Mouse (Mus musculus): ENCODE results near the gene Adcy3. TPM values are rescaled to one million over a fixed set of nuclear protein-coding genes. Genes with fewer than 3 reads are reported as not detected.

The Adcy3 gene
- polyA plus RNA-seq (2012; rRNA removed; ENCODE audit: low replicate concordance), result 17.0 and 17.5 TPM in 2 replicates

GRCm38 (mm10) chr12:4132941-4133846 lies at the start of gene Adcy3:
Adcy3 (plus strand) TSS chr12:4133103.

GRCm38 (mm10) chr12:4233572-4234508 lies 100.9 kb downstream of the Adcy3 start, which contains the start of the genes Ptrhd1 and Cenpo:
Ptrhd1 (plus strand) TSS chr12:4234027.
Cenpo (minus strand) TSS chr12:4234294.

Other genes with a start within 250 kb of the Adcy3 start
- gene Pomc, start 178.2 kb upstream of the Adcy3 start, polyA plus RNA-seq (2012; rRNA removed; ENCODE audit: low replicate concordance), result 0.59 and 0.69 TPM in 2 replicates
- 3.6 and 5.9 TPM in 2 replicates for gene Efr3b, start 94.2 kb upstream of the Adcy3 start, polyA plus RNA-seq (2012; rRNA removed; ENCODE audit: low replicate concordance)
- gene Dnajc27, start 50.5 kb upstream of the Adcy3 start, polyA plus RNA-seq (2012; rRNA removed; ENCODE audit: low replicate concordance), result 4.9 and 11.1 TPM in 2 replicates
- 4.8 and 6.0 TPM in 2 replicates for gene Ptrhd1, start 100.9 kb downstream of the Adcy3 start, polyA plus RNA-seq (2012; rRNA removed; ENCODE audit: low replicate concordance)
- gene Cenpo, start 101.2 kb downstream of the Adcy3 start, polyA plus RNA-seq (2012; rRNA removed; ENCODE audit: low replicate concordance), result 9.4 and 12.6 TPM in 2 replicates